Comparison of ENCODE assay signal across 10 mouse cellular contexts in genomic region chr11:48874465-48874864, GRCm38 (mm10). TPM values are rescaled to one million over a fixed set of nuclear protein-coding genes. Genes with fewer than 3 reads are reported as not detected.
DNase-seq lines count a peak whose midpoint lies in the region; ATAC-seq lines count a peak whose summit lies in the region.
"Had no signal": no experiment of that assay in that cellular context is flagged by ENCODE, and none has a peak within 500 bp of the region (broad histone marks: within the 10 kb centered on the region; RNA-seq: fewer than 3 reads in every experiment).

No protein-coding gene starts in this region.

- no peak overlapping the region for H3K9ac ChIP-seq in hindbrain, embryonic 11.5 days (ENCODE audit: low read depth, low read length)
- no peak overlapping the region for H3K9ac ChIP-seq in liver, embryonic 11.5 days (ENCODE audit: low read depth, low read length)
- H3K9ac ChIP-seq: embryonic facial prominence, embryonic 15.5 days; limb, embryonic 12.5 days had no signal

- no peak overlapping the region for H3K27ac ChIP-seq in hindbrain, embryonic 11.5 days (ENCODE audit: low read depth, low read length)
- peak overlapping the region; percentile 86; the same call in 1 of the 2 replicates for H3K27ac ChIP-seq in liver, embryonic 11.5 days (ENCODE audit: low read depth, low read length)
- H3K27ac ChIP-seq: embryonic facial prominence, embryonic 15.5 days; limb, embryonic 12.5 days had no signal

- no peaks in the 10 kb centered on the region for H3K9me3 ChIP-seq in hindbrain, embryonic 11.5 days (ENCODE audit: control insufficient read depth, low read length)
- H3K9me3 ChIP-seq in liver, embryonic 11.5 days (ENCODE audit: control insufficient read depth, low read length) = no peaks in the 10 kb centered on the region
- H3K9me3 ChIP-seq: embryonic facial prominence, embryonic 15.5 days; limb, embryonic 12.5 days had no signal

- no peaks in the 10 kb centered on the region for H3K36me3 ChIP-seq in hindbrain, embryonic 11.5 days (ENCODE audit: control insufficient read depth, insufficient read depth, low read length)
- no peaks in the 10 kb centered on the region for H3K36me3 ChIP-seq in liver, embryonic 11.5 days (ENCODE audit: control insufficient read depth, insufficient read depth, low read length)
- H3K36me3 ChIP-seq: embryonic facial prominence, embryonic 15.5 days; limb, embryonic 12.5 days had no signal

- no peak overlapping the region for H3K4me2 ChIP-seq in hindbrain, embryonic 11.5 days (replicated peaks; ENCODE audit: low read depth, low read length)
- H3K4me2 ChIP-seq in liver, embryonic 11.5 days = peak overlapping the region; percentile 88; the same call in 1 of the 2 replicates
- H3K4me2 ChIP-seq: embryonic facial prominence, embryonic 15.5 days; limb, embryonic 12.5 days had no signal

- H3K27me3 ChIP-seq in hindbrain, embryonic 11.5 days (ENCODE audit: control insufficient read depth, insufficient read depth, low read length) = no peaks in the 10 kb centered on the region
- no peaks in the 10 kb centered on the region for H3K27me3 ChIP-seq in liver, embryonic 11.5 days (replicated peaks; ENCODE audit: control insufficient read depth, insufficient read depth, low read length)
- H3K27me3 ChIP-seq: embryonic facial prominence, embryonic 15.5 days had no signal

- peak; percentile 25; the same call in 1 of the 2 replicates for ATAC-seq in hindbrain, embryonic 11.5 days (ENCODE audit: low FRiP score)
- ATAC-seq in liver, embryonic 11.5 days (replicated peaks; ENCODE audit: low FRiP score) = 0 out of 2 replicates have a peak, but pooled peaks have one; percentile 13
- peak; percentile 27; the same call in 1 of the 2 replicates for ATAC-seq in monocyte, adult 5-6 weeks (replicated peaks; ENCODE audit: insufficient number of reproducible peaks, low FRiP score, low TSS enrichment, poor library complexity, severe bottlenecking)

- H3K4me3 ChIP-seq in hindbrain, embryonic 11.5 days (ENCODE audit: low read depth, low read length) = no peak overlapping the region
- no peak overlapping the region for H3K4me3 ChIP-seq in liver, embryonic 11.5 days (ENCODE audit: low read depth, low read length)
- H3K4me3 ChIP-seq: embryonic facial prominence, embryonic 15.5 days; limb, embryonic 12.5 days had no signal

- no peaks in the 10 kb centered on the region for H3K4me1 ChIP-seq in hindbrain, embryonic 11.5 days (replicated peaks; ENCODE audit: control insufficient read depth, insufficient read depth, low read length)
- H3K4me1 ChIP-seq in liver, embryonic 11.5 days (replicated peaks; ENCODE audit: control insufficient read depth, insufficient read depth, low read length) = peaks cover 37% of the 10 kb centered on the region

- peak; percentile 65 for DNase-seq in layer of hippocampus, adult 11-12 months (ENCODE audit: low spot score)
- no peak for DNase-seq in layer of hippocampus, adult 9-10 months (ENCODE audit: low spot score)
- DNase-seq in MN1 (ENCODE audit: low spot score) = peak; percentile 77
- peak; percentile 31 to 48 for DNase-seq in cerebellum, postnatal 36 days
- peak; percentile 73 for DNase-seq in hindbrain, embryonic 11.5 days (ENCODE audit: low spot score)
- DNase-seq in liver, embryonic 11.5 days (ENCODE audit: low spot score) = no peak
- DNase-seq in thymus, postnatal 25 days = peak; percentile 76

- 3% methylated on average over 4 of the region's 4 CpGs for WGBS in hindbrain, embryonic 11.5 days
- 2% methylated on average over 4 of the region's 4 CpGs for WGBS in liver, embryonic 11.5 days

RNA-seq across cellular contexts. Expression of gene Irgm1, which starts 3.0 kb away (rescaled TPM):
- polyA plus RNA-seq in hindbrain, embryonic 11.5 days (2014; fragmentation: Nextera tagmentation; extraction: Ambion mirVana) = 1.5 and 2.1 TPM in 2 replicates
- polyA plus RNA-seq in liver, embryonic 11.5 days (2014; fragmentation: Nextera tagmentation; extraction: Ambion mirVana) = 15.2 and 17.2 TPM in 2 replicates
- 36.6 to 51.0 TPM (median 48.9 TPM) in 3 replicates for total RNA-seq in monocyte, adult 5-6 weeks (2017)

RNA-seq across cellular contexts. Expression of gene Gm5431, which starts 27.5 kb away (rescaled TPM):
- 0.14 and 0.26 TPM in 2 replicates for polyA plus RNA-seq in hindbrain, embryonic 11.5 days (2014; fragmentation: Nextera tagmentation; extraction: Ambion mirVana)
- polyA plus RNA-seq in liver, embryonic 11.5 days (2014; fragmentation: Nextera tagmentation; extraction: Ambion mirVana) = 0.16 and 0.30 TPM in 2 replicates
- 6.7 to 9.7 TPM (median 8.8 TPM) in 3 replicates for total RNA-seq in monocyte, adult 5-6 weeks (2017)

RNA-seq across cellular contexts. Expression of gene Gm12184, which starts 48.0 kb away (rescaled TPM):
- polyA plus RNA-seq in hindbrain, embryonic 11.5 days (2014; fragmentation: Nextera tagmentation; extraction: Ambion mirVana) = 5.8 and 7.4 TPM in 2 replicates
- 6.2 and 7.6 TPM in 2 replicates for polyA plus RNA-seq in liver, embryonic 11.5 days (2014; fragmentation: Nextera tagmentation; extraction: Ambion mirVana)
- 7.5 to 29.4 TPM (median 12.2 TPM) in 3 replicates for total RNA-seq in monocyte, adult 5-6 weeks (2017)

RNA-seq across cellular contexts. Expression of gene Trim7, which starts 48.5 kb away (rescaled TPM):
- polyA plus RNA-seq in hindbrain, embryonic 11.5 days (2014; fragmentation: Nextera tagmentation; extraction: Ambion mirVana) = 0.56 and 0.77 TPM in 2 replicates
- polyA plus RNA-seq in liver, embryonic 11.5 days (2014; fragmentation: Nextera tagmentation; extraction: Ambion mirVana) = 0.18 and 0.38 TPM in 2 replicates
- 9.4 to 15.9 TPM (median 15.5 TPM) in 3 replicates for total RNA-seq in monocyte, adult 5-6 weeks (2017)

RNA-seq across cellular contexts. Expression of gene Trim41, which starts 57.3 kb away (rescaled TPM):
- polyA plus RNA-seq in hindbrain, embryonic 11.5 days (2014; fragmentation: Nextera tagmentation; extraction: Ambion mirVana) = 4.2 and 4.5 TPM in 2 replicates
- polyA plus RNA-seq in liver, embryonic 11.5 days (2014; fragmentation: Nextera tagmentation; extraction: Ambion mirVana) = 3.5 and 4.5 TPM in 2 replicates
- total RNA-seq in monocyte, adult 5-6 weeks (2017) = 52.9 to 85.7 TPM (median 59.4 TPM) in 3 replicates

Comparison
In these comparisons a context has a peak if more than half of its experiments do, and no peak if none do; other contexts are left out.
1. DNase-seq: peak in layer of hippocampus, adult 11-12 months (single experiment), MN1 (single experiment), cerebellum, postnatal 36 days (2 of 2), hindbrain, embryonic 11.5 days (single experiment) and thymus, postnatal 25 days (single experiment); none in layer of hippocampus, adult 9-10 months (single experiment) and liver, embryonic 11.5 days (single experiment).
2. Peak in every context shown above with its lines, with median percentiles within 50 percentile points of each other: ATAC-seq.